Mouse (Mus musculus) left cerebral cortex, postnatal 36 days (tissue): ENCODE data around the gene Mnt. TPM values are rescaled to one million over a fixed set of nuclear protein-coding genes. Genes with fewer than 3 reads are reported as not detected.
"Not testable (repeated sequence)": the region's sequence is repeated elsewhere in the genome, so short reads cannot be mapped to it uniquely, and the experiment has no call there.

ENCODE experiments used
- DNase-seq, 2 experiments: peaks; one replicate each; pipeline ENCODE4 v3.0.0; 2021 to 2022; ENCODE audit warnings: low spot score in 2 of 2, mixed read lengths in 1 of 2
- intact Hi-C: fragments of 180-260 bp; cut with DNase I; formaldehyde crosslinking; loops from one replicate; pipeline ENCODE4 v1.15.1; 2025
- total RNA-seq, 2 experiments: library from RNA; stranded (reverse); gene quantifications; 2 replicates each; pipeline ENCODE4 v1.2.3; 2021

The Mnt gene
- total RNA-seq, result 10 to 100 TPM; 31.5 to 31.7 TPM

DNA sequence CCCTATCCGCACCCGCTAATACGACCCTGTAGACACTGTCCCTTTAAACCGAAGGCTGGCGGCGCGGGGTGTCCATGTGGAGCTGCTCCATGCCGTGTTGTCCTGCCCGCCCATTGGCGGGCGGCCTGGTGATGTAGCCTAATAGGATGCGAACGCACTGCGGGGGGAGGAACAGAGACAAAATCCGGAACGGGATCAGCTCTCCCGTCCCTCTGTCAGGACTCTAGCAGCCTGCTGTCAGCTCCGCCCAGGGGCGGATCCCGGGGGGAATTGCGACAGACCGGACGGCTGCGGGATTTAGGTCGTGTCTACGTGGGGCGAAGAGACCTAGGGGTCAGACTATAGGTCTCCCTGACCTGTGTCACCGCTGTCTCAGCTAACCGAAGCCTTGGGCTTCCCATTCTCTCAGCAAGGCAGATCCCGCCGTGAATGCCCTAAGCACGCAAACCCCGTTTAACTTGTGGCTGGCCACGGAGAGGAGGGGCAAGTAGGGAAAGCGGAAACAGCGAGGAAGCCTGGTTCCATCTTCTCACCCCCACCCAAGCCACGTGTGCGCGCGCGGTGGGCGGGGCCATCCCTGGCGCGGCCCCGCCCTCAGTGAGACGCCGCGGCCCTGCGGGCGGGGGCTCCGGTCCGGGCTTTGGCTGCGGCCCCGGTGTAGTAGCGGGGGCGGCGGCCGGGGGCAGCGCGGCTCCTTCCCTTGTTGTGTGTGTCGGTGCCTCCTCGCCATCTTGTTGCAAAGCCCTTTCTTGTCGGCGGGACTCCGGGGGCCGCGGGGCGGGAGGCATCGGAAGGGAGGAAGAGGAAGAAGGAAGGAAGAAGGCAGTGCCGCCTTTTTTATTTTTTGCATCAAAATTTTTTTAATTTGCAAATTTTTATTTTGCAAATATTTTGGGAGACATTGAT is at the start of gene Mnt:
Mnt (plus strand) TSS at position 665 of the 906 bp plus-strand sequence.
- DNase-seq, result peak; percentile 99
- intact Hi-C loops, result loop anchor here (1.0 to 10.0 kb wide), 4 partner anchors 8 to 344 kb away; partner anchors contain the start of genes Ovca2 and Pafah1b1

DNA sequence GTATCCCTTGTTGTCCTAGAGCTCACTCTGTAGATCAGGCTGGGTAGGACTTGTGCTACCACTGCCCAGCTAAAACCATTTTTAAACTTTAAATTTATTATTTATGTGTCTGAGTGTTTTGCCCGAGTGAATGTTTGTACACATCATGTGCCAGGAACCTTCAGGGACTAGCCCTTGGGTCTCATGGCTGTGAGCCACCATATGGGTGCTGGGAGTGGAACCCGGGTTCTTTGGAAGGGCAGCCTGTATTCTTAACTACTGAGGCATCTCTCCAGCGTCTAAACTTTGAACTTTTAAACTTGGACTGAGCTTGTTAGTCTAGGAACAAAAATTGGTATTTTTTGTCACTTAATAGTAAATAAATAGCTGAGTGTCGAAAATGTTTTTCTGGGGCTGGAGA is 37.8 kb upstream of the Mnt start:
- DNase-seq, result no peak
- intact Hi-C loops, result no loop called here

- no peak for DNase-seq
- intact Hi-C loops, result no loop called here
Observed at GRCm38 (mm10) chr11:74800658-74801057, 30.1 kb upstream of the Mnt start.

DNA sequence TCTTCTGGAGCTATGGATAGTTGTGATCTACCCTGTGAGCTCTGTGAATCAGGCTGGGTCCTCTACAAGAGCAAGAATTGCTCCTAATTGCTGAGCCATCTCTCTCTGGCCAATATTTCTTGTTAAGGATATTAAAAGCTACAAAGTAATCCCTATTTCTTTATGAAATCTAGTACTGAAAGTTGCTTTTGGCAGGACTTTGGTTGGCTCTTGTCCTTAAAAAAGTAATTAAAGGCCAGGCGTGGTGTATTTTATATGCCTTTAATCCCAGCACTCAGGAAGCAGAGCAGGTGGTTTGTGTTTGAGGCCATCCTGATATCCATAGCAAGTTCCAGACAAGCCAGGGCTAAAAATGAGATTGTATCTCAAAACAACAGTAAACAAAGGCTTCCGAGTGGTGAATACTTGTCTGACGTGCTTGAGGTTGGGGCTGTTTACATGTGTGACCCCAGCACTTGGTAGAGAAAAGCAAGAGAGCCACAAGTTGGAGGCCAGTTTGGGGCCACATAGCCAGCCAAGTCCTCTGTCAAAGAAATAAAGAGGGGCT is 26.6 kb upstream of the Mnt start:
- intact Hi-C loops, result no loop called here
- no peak for DNase-seq

DNA sequence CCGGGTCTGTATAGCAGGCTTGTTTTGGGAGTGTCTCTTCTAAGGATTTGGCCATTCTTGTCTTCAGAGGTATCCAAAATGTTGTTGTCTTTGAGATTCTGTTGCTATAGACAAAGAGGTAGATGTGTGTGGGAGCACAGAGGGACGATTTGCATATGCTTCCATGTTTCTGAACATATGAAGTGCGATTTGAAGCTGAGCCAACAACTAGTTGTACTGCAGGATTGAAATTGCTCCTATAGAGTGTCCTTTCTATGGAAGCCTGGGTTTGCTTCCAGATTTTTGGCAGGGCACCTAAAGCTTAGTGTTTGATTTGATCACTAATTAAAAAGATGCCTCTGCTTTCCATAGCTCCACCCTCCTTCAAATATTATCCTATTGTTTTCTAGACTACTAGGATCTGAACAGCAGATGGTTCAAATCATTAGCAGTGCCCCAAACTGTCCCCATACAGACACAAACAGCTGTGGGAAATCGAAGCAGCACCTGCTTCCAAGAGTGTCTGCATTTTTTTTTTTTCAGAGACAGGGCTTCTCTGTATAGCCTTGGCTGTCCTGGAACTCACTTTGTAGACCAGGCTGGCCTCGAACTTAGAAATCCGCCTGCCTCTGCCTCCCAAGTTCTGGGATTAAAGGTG is 23.4 kb upstream of the Mnt start:
- intact Hi-C loops, result loop anchor here (5.0 kb wide), 1 partner anchor 40 kb away; no protein-coding TSS in a partner anchor
- DNase-seq, result no peak

DNA sequence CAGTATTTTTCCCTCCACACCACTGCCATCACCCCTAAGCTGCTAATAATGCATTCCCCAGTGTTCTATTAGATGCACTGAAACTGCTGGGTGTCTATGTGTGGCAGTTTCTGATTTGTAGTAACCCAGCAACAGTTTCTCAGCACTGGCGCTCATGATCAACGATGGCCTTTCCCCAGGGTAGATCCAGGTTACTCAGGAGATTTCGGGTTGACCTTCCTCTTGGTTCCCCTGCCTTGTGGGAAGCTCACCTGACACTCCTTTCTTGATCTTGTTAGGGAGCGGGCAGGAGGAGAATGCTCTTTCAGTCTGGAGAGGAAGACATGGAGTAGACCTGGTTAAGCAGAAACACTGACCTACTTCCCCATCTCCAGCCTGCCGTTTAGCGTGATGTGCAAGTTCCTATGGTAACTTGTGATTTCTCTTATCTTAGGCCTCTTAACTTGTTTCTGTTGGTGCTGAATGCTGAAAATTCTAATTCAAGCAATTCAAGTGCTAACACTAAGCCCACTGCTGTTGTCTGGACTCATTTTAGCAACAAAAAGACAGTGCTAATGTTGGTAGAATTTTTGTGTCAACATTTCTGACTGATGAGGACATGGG is 22.4 kb upstream of the Mnt start:
- DNase-seq, result no peak

GRCm38 (mm10) chr11:74810134-74810533 is 20.6 kb upstream of the Mnt start:
- DNase-seq, result no peak
- intact Hi-C loops, result no loop called here

More for the DNA sequence above, 22.4 kb upstream of the Mnt start:
- intact Hi-C loops, result loop anchor here (5.0 kb wide), 1 partner anchor 39 kb away; no protein-coding TSS in a partner anchor

GRCm38 (mm10) chr11:74811027-74811426 is 19.7 kb upstream of the Mnt start:
- DNase-seq, intact Hi-C loops: not testable (repeated sequence)

- intact Hi-C loops, result no loop called here
- DNase-seq, result no peak
Observed at GRCm38 (mm10) chr11:74811538-74811937, 19.2 kb upstream of the Mnt start.

DNA sequence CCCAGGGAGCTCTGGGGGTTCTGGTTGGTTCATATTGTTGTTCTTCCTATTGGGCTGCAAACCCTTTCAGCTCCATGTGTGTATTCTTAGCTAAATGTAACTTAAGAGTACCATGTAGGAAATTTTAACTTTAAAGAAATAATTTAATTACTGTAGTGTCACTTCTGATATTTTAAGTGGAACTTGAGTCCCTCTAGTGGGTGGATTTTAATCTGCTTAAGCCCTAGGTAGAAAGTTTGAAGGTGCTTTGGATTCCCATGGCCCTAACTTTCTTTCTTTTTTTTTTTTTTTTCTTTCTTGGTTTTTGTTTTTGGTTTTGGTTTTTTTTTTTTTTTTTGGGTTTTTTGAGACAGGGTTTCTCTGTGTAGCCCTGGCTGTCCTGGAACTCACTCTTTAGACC is 14.9 kb upstream of the Mnt start:
- intact Hi-C loops, result no loop called here
- DNase-seq, result no peak

DNA sequence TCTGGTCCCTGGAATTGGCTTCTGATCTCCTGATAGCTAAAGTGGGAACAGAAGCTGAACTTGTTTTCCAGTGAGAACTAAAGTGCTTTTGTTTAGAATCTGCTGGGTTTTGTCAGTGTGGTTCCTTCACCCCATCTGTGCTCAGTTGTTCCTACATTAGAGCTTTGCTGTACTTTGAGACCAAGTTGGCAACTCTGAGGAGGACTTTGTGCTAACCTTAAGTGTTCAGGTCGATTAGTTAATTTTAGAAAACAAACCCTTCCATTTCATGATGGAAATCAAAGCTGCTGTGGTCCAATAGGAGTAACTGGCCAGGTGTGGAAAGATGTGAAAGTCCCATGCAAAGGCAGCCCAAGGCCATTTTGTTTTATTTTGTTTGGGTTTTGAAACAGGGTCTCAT is 9.8 kb upstream of the Mnt start:
- DNase-seq, result no peak
- intact Hi-C loops, result no loop called here

DNA sequence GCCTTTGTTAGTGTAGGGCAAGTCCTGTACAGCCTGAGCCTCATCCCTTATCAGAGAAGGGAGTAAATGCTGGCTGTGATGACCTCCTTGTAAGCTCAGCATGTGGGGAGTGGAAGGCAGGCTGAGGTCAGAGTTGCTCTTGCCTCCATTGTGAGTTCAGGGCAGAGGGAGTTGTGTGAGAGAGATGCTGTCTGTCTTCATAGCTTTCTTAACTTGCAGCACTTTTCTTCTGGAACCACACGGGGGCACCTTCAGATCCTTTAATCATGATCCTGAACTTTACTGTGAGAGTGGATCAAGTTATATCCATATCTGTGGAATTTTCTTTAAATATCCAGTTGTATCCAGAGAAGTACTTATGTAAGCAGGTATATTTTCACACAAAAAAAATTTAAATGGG is 9.3 kb upstream of the Mnt start:
- intact Hi-C loops, result no loop called here
- no peak for DNase-seq

- intact Hi-C loops, result loop anchor here (2.0 kb wide), 1 partner anchor 26 kb away; no protein-coding TSS in a partner anchor
- no peak for DNase-seq
Observed at GRCm38 (mm10) chr11:74822746-74823440, 7.8 kb upstream of the Mnt start.

GRCm38 (mm10) chr11:74826151-74826550 is 4.6 kb upstream of the Mnt start:
- no peak for DNase-seq
- intact Hi-C loops, result no loop called here

DNA sequence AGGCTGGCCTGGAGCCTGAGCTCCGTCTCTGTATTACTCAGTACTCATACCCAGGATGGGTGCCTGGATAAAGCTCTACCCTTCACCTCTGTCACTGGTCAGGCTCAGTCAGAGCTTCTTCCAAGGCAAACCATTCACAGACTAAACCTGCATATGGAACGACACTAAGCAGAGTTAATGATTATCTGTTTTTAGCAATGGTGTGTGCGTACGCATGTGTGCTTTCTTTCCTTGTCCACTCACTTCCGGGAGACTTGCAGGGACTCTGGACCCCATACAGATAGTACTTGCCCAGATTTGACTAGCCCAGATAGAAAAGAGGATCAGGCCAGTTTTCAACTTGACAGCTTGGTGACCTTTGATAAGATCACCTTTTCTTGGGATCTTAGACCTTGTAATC is 4.0 kb upstream of the Mnt start:
- intact Hi-C loops, result no loop called here

DNA sequence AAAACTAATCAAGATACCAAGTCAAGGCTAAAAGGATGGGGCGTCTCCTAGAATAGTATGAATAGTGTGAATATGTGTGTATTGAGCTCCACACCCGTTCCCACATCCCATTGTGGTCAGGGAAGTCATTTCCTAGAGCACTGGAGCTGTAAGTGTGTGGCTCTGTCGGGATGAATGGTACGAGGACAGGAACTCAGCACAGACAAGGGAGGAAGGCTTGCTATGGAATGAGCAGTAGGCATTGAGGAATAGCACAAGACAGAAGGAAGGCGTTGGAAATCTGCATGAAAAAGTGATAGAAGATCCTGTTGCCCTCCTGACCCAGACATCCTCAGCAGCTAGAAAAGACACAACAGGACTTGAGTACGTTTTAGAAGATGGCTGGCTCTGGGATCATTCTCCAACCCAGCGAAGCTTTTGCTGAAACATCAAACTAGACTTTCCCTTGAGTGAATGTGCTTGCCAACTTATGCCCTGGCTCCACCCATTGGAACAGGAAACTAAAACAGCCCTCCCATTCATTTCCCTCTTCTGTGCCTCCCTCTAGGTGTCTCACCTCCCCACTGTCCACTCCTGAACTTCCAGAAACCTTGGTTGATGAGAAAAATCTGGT is 2.8 kb upstream of the Mnt start:
- DNase-seq, result no peak
- intact Hi-C loops, result no loop called here

More for the DNA sequence above, 4.0 kb upstream of the Mnt start:
- no peak for DNase-seq

GRCm38 (mm10) chr11:74828404-74828931 is 2.3 kb upstream of the Mnt start:
- intact Hi-C loops, result no loop called here
- DNase-seq, result no peak

GRCm38 (mm10) chr11:74828965-74829550 is 1.7 kb upstream of the Mnt start:
- DNase-seq, result no peak
- intact Hi-C loops, result no loop called here
